Mouse (Mus musculus): ENCODE measurements around the gene Actn2. TPM values are rescaled to one million over a fixed set of nuclear protein-coding genes. Genes with fewer than 3 reads are reported as not detected.

Gene Actn2
- polyA plus RNA-seq, 1 experiment from 2014 or later: 3.8 TPM

DNA sequence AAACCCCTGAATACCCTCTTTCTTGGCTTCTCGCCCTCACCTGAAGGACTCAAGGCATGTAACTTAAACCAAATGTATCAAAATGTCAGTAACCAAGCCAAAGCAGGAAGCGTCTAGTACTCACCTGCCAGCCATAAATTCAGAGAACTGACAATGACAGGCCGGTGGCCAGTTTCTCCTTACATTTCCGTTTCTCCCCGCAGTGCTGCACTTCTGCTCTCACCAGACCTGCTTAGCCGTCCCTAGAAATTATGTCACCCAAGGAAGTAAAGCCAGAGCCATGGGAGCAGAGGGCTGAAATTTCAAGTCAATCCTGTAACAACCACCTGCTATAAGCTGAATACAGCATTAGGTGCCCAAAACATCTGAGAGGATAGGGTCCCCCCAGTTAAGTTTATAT, 887 bp upstream of the Actn2 start:
- H3K4me1 ChIP-seq (replicated peaks): peaks cover 8% of the 10 kb centered on the region; the same call in 1 of the 2 replicates

GRCm38 (mm10) chr13:12339446-12339845, 1.1 kb downstream of the Actn2 start:
- Histone ChIP-seq H3K4me3 (replicated peaks) (no peak overlapping the region), H3K9me3 (no peaks in the 10 kb centered on the region), H3K27me3 (replicated peaks) (no peaks in the 10 kb centered on the region), H3K36me3 (no peaks in the 10 kb centered on the region), H3K4me2 (replicated peaks) (no peak overlapping the region), H3K4me1 (replicated peaks) (peaks cover 8% of the 10 kb centered on the region; the same call in 1 of the 2 replicates), H3K9ac (no peak overlapping the region), H3K27ac (no peak overlapping the region)
- ATAC-seq: no peak

More for the DNA sequence above, 887 bp upstream of the Actn2 start:
- H3K36me3 ChIP-seq: no peaks in the 10 kb centered on the region
- no peaks in the 10 kb centered on the region for H3K9me3 ChIP-seq
- H3K27me3 ChIP-seq (replicated peaks): no peaks in the 10 kb centered on the region
- no peak overlapping the region for H3K9ac ChIP-seq
- no peak overlapping the region for H3K4me3 ChIP-seq (replicated peaks)
- ATAC-seq: no peak
- 28% methylated on average over 6 of the region's 6 CpGs for WGBS
- no peak overlapping the region for H3K27ac ChIP-seq
- H3K4me2 ChIP-seq (replicated peaks): 0 out of 2 replicates have a peak overlapping the region, but pooled peaks have one; percentile 59

DNA sequence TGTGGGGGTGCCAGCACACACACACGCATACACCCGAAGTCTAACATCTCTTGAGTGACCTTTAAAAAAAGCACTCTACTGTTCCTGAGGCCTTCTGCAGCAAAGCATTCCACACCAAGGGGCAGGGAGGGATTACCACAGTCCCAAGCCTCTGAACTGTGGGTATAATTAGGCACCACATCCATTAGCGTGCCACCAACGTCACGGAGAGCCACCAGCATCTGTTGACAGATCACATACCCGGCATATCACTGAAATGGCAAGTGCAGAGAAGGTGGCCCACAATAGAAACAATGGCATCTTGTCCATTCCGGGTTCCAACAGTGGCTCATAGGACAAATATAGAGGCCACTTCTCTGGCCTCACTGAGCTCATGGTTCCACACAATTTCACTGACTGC, 2.8 kb downstream of the Actn2 start:
- H3K9ac ChIP-seq: no peak overlapping the region
- H3K4me1 ChIP-seq (replicated peaks): peaks cover 8% of the 10 kb centered on the region; the same call in 1 of the 2 replicates
- no peak overlapping the region for H3K4me2 ChIP-seq (replicated peaks)
- no peaks in the 10 kb centered on the region for H3K9me3 ChIP-seq
- no peaks in the 10 kb centered on the region for H3K27me3 ChIP-seq (replicated peaks)
- H3K36me3 ChIP-seq: no peaks in the 10 kb centered on the region
- ATAC-seq: no peak
- no peak overlapping the region for H3K27ac ChIP-seq
- WGBS: 90% methylated on average over 7 of the region's 7 CpGs
- no peak overlapping the region for H3K4me3 ChIP-seq (replicated peaks)

DNA sequence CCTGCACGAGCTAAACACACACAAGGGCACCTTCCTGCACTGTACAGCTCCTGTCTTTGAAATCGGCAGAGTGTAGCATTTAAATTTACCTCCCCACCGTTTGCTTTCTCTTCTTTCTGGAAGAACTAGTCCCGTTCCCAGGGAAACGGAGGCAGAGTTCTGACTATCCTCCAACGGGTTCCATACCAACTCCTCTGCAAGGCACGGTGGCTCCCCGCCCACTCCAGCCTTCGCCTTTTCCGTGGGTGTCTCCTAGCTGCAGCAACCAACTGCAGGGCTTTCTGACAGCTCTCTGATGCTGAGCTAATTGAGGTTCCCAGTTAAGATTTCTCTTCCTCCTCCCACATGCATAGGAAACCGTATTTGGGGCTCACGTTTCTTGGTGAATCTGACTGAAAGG, 6.5 kb downstream of the Actn2 start:
- H3K4me3 ChIP-seq (replicated peaks): no peak overlapping the region
- no peaks in the 10 kb centered on the region for H3K9me3 ChIP-seq
- no peak overlapping the region for H3K9ac ChIP-seq
- ATAC-seq: no peak
- no peak overlapping the region for H3K4me2 ChIP-seq (replicated peaks)
- H3K4me1 ChIP-seq (replicated peaks): no peaks in the 10 kb centered on the region
- no peak overlapping the region for H3K27ac ChIP-seq
- H3K27me3 ChIP-seq (replicated peaks): no peaks in the 10 kb centered on the region
- WGBS: 59% methylated on average over 12 of the region's 12 CpGs
- no peaks in the 10 kb centered on the region for H3K36me3 ChIP-seq

DNA sequence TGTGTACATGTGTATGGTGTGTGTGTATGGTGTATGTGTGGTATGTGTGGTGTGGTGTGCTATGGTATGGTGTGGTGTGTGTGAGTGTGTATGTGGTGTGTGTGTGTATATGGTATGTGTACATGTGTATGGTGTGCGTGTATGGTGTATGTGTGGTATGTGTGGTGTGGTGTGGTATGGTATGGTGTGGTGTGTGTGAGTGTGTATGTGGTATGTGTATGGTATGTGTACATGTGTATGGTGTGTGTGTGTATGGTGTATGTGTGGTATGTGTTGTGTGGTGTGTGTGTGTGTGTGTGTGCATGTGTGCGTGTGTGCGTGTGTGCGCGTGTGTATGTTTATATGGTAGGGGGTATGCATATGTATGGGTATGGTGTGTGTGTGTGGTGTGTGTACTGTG, 9.0 kb downstream of the Actn2 start:
- Histone ChIP-seq H3K4me1 (replicated peaks) (no peaks in the 10 kb centered on the region), H3K9ac (no peak overlapping the region), H3K9me3 (no peaks in the 10 kb centered on the region), H3K27ac (no peak overlapping the region), H3K27me3 (replicated peaks) (no peaks in the 10 kb centered on the region), H3K4me2 (replicated peaks) (no peak overlapping the region), H3K36me3 (no peaks in the 10 kb centered on the region), H3K4me3 (replicated peaks) (no peak overlapping the region)
- 97% methylated on average over 5 of the region's 5 CpGs for WGBS
- ATAC-seq: no peak

GRCm38 (mm10) chr13:12328392-12328791, 12.2 kb downstream of the Actn2 start:
- Histone ChIP-seq H3K4me2 (replicated peaks) (no peak overlapping the region), H3K27me3 (replicated peaks) (no peaks in the 10 kb centered on the region), H3K9me3 (no peaks in the 10 kb centered on the region), H3K4me1 (replicated peaks) (no peaks in the 10 kb centered on the region), H3K27ac (no peak overlapping the region), H3K36me3 (no peaks in the 10 kb centered on the region), H3K9ac (no peak overlapping the region), H3K4me3 (replicated peaks) (no peak overlapping the region)
- 74% methylated on average over 4 of the region's 4 CpGs for WGBS
- ATAC-seq: no peak

DNA sequence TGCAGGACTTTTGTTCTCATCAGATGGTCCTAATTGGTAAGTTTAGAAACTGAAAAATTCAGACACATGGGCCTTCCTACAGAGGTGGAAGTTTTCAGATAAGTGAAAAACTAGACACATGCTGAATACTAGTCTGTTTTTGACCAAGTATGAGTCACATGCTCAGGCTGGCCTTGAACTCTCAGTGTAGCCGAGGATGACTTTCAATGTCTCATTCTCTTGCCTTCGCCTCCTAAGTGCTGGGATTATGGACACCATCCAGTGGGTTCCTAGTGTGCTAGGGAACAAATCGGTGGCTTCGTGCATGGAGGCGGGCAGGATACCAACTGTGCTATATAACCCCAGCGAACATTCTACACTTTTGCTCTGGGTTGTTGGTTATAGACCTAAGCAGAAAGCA, 13.0 kb downstream of the Actn2 start:
- H3K4me1 ChIP-seq (replicated peaks): no peaks in the 10 kb centered on the region
- no peaks in the 10 kb centered on the region for H3K36me3 ChIP-seq
- no peak overlapping the region for H3K27ac ChIP-seq
- H3K9me3 ChIP-seq: no peaks in the 10 kb centered on the region
- H3K4me2 ChIP-seq (replicated peaks): no peak overlapping the region
- no peak for ATAC-seq
- no peaks in the 10 kb centered on the region for H3K27me3 ChIP-seq (replicated peaks)
- H3K9ac ChIP-seq: no peak overlapping the region
- 92% methylated on average over 6 of the region's 6 CpGs for WGBS
- no peak overlapping the region for H3K4me3 ChIP-seq (replicated peaks)

- Histone ChIP-seq H3K9me3 (no peaks in the 10 kb centered on the region), H3K4me2 (replicated peaks) (no peak overlapping the region), H3K4me1 (replicated peaks) (no peaks in the 10 kb centered on the region), H3K4me3 (replicated peaks) (no peak overlapping the region), H3K9ac (no peak overlapping the region), H3K27me3 (replicated peaks) (no peaks in the 10 kb centered on the region), H3K36me3 (no peaks in the 10 kb centered on the region), H3K27ac (no peak overlapping the region)
- 82% methylated on average over 12 of the region's 12 CpGs for WGBS
- no peak for ATAC-seq
Measured at GRCm38 (mm10) chr13:12323076-12323625, 17.4 kb downstream of the Actn2 start.

GRCm38 (mm10) chr13:12320148-12320547, 20.4 kb downstream of the Actn2 start:
- Histone ChIP-seq H3K36me3 (no peaks in the 10 kb centered on the region), H3K4me2 (replicated peaks) (no peak overlapping the region), H3K9me3 (no peaks in the 10 kb centered on the region), H3K9ac (no peak overlapping the region), H3K4me1 (replicated peaks) (no peaks in the 10 kb centered on the region), H3K27me3 (replicated peaks) (no peaks in the 10 kb centered on the region), H3K27ac (no peak overlapping the region), H3K4me3 (replicated peaks) (no peak overlapping the region)
- 59% methylated on average over 2 of the region's 2 CpGs for whole genome bisulfite sequencing
- no peak for ATAC-seq

DNA sequence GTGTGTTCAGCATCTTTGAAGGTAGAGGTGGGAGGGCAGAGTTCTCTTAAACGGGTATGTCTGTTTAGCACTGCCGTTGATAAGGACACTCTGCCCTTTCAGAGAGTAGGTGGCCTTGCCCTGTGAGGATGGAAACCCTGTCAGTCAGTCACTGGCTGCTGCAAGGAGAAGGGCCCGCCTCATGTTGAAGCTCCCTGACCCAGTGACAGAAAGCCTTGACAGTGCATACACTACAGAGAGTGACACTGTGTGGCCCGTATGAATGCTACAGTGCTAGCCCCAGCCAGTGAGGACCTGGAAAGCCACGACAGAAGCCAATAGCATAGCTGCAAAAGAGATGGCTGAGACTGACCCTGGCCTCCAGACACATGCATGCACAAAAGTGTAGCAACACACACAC, 22.5 kb downstream of the Actn2 start:
- no peak for ATAC-seq
- H3K36me3 ChIP-seq: no peaks in the 10 kb centered on the region
- H3K9me3 ChIP-seq: no peaks in the 10 kb centered on the region
- no peak overlapping the region for H3K9ac ChIP-seq
- H3K4me1 ChIP-seq (replicated peaks): no peaks in the 10 kb centered on the region
- H3K27me3 ChIP-seq (replicated peaks): no peaks in the 10 kb centered on the region
- no peak overlapping the region for H3K4me3 ChIP-seq (replicated peaks)
- H3K4me2 ChIP-seq (replicated peaks): no peak overlapping the region
- WGBS: 70% methylated on average over 5 of the region's 5 CpGs
- H3K27ac ChIP-seq: no peak overlapping the region

DNA sequence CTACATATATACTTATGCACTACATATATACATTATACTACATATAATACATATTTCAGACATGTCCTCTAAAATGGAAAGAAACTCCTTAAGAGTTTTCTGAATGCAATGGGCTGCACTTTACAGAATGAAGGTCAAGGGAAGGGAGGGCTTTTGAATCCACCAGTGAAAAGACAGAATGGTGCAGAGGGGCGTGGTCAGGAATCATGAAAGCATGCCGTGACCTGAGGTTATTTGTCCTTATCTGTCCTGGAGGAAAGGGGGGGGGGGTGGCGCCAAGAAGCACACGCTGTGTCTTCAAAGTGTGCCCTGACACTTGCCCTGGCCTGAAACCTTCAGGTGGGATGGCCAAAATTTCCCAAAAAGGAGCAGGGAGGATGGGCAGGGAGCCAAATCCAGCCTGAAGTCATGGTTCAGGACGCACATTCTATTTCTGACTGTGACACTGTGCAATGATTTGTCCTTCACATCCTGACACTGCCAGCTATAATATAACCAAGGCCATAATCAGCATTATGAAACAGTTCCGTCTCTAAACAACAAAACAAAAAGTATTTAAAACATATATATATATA, 23.3 kb downstream of the Actn2 start:
- ATAC-seq: 0 out of 2 replicates have a peak, but pooled peaks have one; percentile 20
- H3K4me1 ChIP-seq (replicated peaks): no peaks in the 10 kb centered on the region
- H3K27me3 ChIP-seq (replicated peaks): no peaks in the 10 kb centered on the region
- no peak overlapping the region for H3K27ac ChIP-seq
- no peak overlapping the region for H3K4me3 ChIP-seq (replicated peaks)
- 60% methylated on average over 6 of the region's 6 CpGs for WGBS
- no peaks in the 10 kb centered on the region for H3K9me3 ChIP-seq
- no peaks in the 10 kb centered on the region for H3K36me3 ChIP-seq
- no peak overlapping the region for H3K4me2 ChIP-seq (replicated peaks)
- no peak overlapping the region for H3K9ac ChIP-seq

- no peak overlapping the region for H3K9ac ChIP-seq
- H3K9me3 ChIP-seq: no peaks in the 10 kb centered on the region
- ATAC-seq: no peak
- H3K4me3 ChIP-seq (replicated peaks): no peak overlapping the region
- no peak overlapping the region for H3K27ac ChIP-seq
- H3K4me1 ChIP-seq (replicated peaks): no peaks in the 10 kb centered on the region
- WGBS: 90% methylated on average over 6 of the region's 6 CpGs
- H3K36me3 ChIP-seq: no peaks in the 10 kb centered on the region
- H3K4me2 ChIP-seq (replicated peaks): no peak overlapping the region
- H3K27me3 ChIP-seq (replicated peaks): no peaks in the 10 kb centered on the region
Measured at GRCm38 (mm10) chr13:12314173-12314572, 26.4 kb downstream of the Actn2 start.

GRCm38 (mm10) chr13:12311930-12312492, 28.5 kb downstream of the Actn2 start:
- WGBS: 52% methylated on average over 10 of the region's 10 CpGs

More at GRCm38 (mm10) chr13:12311930-12312492, 28.5 kb downstream of the Actn2 start:
- Histone ChIP-seq H3K27ac (no peak overlapping the region), H3K36me3 (no peaks in the 10 kb centered on the region), H3K4me3 (replicated peaks) (no peak overlapping the region), H3K27me3 (replicated peaks) (no peaks in the 10 kb centered on the region), H3K9ac (no peak overlapping the region), H3K4me2 (replicated peaks) (no peak overlapping the region), H3K9me3 (no peaks in the 10 kb centered on the region), H3K4me1 (replicated peaks) (no peaks in the 10 kb centered on the region; the same call in 1 of the 2 replicates)
- ATAC-seq: peak; percentile 28; the same call in 1 of the 2 replicates
